Mouse (Mus musculus) lung, embryonic 15.5 days (tissue): ENCODE results near the gene A730049H05Rik. TPM values are rescaled to one million over a fixed set of nuclear protein-coding genes. Genes with fewer than 3 reads are reported as not detected.

Experiments
- ATAC-seq: fragments of 200-750 bp; cut with Nextera tagmentation; 2 replicates; pipeline ENCODE4 v1.8.0; 2017; ENCODE audit warnings: moderate number of reproducible peaks, borderline replicate concordance; ENCODE audit not compliant: low FRiP score, low TSS enrichment; ENCODE audit errors: extremely low read depth
- H3K27ac ChIP-seq: fragments of 300-500 bp; sonication (generic); 2 replicates; pipeline ENCODE4 v1.5.1; 2015; ENCODE audit warnings: moderate library complexity, mild to moderate bottlenecking, inconsistent platforms
- H3K27me3 ChIP-seq: fragments of 300-500 bp; sonication (generic); 2 replicates; pipeline ENCODE4 v1.6.1; 2015; ENCODE audit warnings: inconsistent platforms
- H3K36me3 ChIP-seq: fragments of 300-500 bp; sonication (generic); 2 replicates; pipeline ENCODE4 v1.6.1; 2015; ENCODE audit warnings: inconsistent platforms
- H3K4me1 ChIP-seq: fragments of 300-500 bp; sonication (generic); 2 replicates; pipeline ENCODE4 v1.6.1; 2015; ENCODE audit warnings: inconsistent platforms
- H3K4me2 ChIP-seq: fragments of 300-500 bp; sonication (generic); 2 replicates; pipeline ENCODE4 v1.6.1; 2015; ENCODE audit warnings: inconsistent platforms, mild to moderate bottlenecking, moderate library complexity
- H3K4me3 ChIP-seq: fragments of 300-500 bp; sonication (generic); 2 replicates; pipeline ENCODE4 v1.5.1; 2015; ENCODE audit warnings: mild to moderate bottlenecking, inconsistent platforms
- H3K9ac ChIP-seq: fragments of 300-500 bp; sonication (generic); 2 replicates; pipeline ENCODE4 v1.6.1; 2015; ENCODE audit warnings: inconsistent platforms
- H3K9me3 ChIP-seq: fragments of 300-500 bp; sonication (generic); 2 replicates; pipeline ENCODE4 v1.6.1; 2016; ENCODE audit warnings: inconsistent platforms
- WGBS: fragments of 180-500 bp; shearing (Covaris S2); methylation state at CpG from one replicate; pipeline ENCODE4 v1.1.7; 2015; 5-methylcytosine and 5-hydroxymethylcytosine counted together
- polyA plus RNA-seq: library from polyadenylated mRNA; unstranded; fragments of >200 nt; fragmentation: Nextera tagmentation; extraction: Ambion mirVana; gene quantifications from 2 replicates; pipeline ENCODE4 v1.2.1, GENCODE M21; 2015

The A730049H05Rik gene
- 1.2 and 1.4 TPM in 2 replicates for polyA plus RNA-seq

DNA sequence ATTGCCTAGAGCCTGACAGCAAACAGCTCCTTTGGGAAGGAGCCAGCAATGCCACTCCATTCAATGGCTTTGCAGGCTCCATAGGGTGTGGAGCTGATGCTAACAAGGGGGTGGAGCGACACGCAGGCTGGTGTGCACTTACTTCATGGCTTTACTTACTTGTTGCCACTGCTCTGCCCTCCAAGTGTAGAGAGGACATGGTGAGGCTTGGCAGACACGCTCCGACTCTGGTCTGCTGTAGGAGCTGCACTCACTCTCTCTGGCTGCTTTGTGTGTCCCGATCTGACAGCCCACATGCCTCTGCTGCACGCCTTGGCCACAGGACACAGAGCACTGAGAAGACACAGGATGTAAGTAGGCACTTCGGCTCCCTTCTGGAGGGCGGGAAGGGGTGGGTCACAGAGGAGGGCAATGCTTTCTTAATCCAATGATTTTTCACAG lies at the start of gene A730049H05Rik:
A730049H05Rik (plus strand) TSS at position 168 of the 441 bp plus-strand sequence.
- 33% methylated on average over 8 of the region's 8 CpGs for WGBS

DNA sequence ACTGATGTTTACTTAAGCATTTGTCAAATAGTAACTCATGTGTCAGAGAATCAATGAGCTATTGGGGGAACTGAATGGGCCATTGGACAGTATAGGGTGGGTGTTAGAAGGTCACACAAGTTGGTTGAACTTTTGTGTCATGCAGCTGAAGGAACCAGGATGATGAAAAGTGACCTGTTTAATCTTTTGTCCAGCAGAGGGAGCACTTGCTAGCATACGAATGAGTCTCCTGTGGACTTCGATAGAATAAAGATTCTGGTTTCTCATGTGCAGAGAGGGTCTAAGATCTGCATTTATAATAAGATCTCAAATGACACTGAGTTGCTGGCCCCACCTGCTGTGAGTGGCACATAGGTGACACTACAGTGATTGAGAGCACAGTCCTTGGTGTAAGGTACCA lies 39.9 kb upstream of the A730049H05Rik start:
- H3K4me3 ChIP-seq, result no peak overlapping the region
- no peaks in the 10 kb centered on the region for H3K27me3 ChIP-seq
- ATAC-seq, result no peak
- no peak overlapping the region for H3K27ac ChIP-seq
- no peak overlapping the region for H3K9ac ChIP-seq
- 0 out of 2 replicates have a peak, but pooled peaks cover 3% of the 10 kb centered on the region for H3K4me1 ChIP-seq
- 12% methylated on average over 2 of the region's 2 CpGs for WGBS
- H3K36me3 ChIP-seq, result peaks cover 44% of the 10 kb centered on the region
- H3K4me2 ChIP-seq, result no peak overlapping the region
- H3K9me3 ChIP-seq, result no peaks in the 10 kb centered on the region

More for the DNA sequence above, at the start of gene A730049H05Rik:
- ATAC-seq, result peak; percentile 49; the same call in 1 of the 2 replicates
- H3K4me2 ChIP-seq, result peak within 1 kb of the TSS; percentile 37
- no peaks in the 10 kb centered on the region for H3K9me3 ChIP-seq
- H3K27me3 ChIP-seq, result no peaks in the 10 kb centered on the region
- no peak within 1 kb of the TSS for H3K4me3 ChIP-seq
- H3K36me3 ChIP-seq, result peaks cover 13% of the 10 kb centered on the region
- H3K9ac ChIP-seq, result no peak within 1 kb of the TSS
- H3K27ac ChIP-seq, result peak within 1 kb of the TSS; percentile 7; the same call in 1 of the 2 replicates
- H3K4me1 ChIP-seq, result peaks cover 12% of the 10 kb centered on the region

DNA sequence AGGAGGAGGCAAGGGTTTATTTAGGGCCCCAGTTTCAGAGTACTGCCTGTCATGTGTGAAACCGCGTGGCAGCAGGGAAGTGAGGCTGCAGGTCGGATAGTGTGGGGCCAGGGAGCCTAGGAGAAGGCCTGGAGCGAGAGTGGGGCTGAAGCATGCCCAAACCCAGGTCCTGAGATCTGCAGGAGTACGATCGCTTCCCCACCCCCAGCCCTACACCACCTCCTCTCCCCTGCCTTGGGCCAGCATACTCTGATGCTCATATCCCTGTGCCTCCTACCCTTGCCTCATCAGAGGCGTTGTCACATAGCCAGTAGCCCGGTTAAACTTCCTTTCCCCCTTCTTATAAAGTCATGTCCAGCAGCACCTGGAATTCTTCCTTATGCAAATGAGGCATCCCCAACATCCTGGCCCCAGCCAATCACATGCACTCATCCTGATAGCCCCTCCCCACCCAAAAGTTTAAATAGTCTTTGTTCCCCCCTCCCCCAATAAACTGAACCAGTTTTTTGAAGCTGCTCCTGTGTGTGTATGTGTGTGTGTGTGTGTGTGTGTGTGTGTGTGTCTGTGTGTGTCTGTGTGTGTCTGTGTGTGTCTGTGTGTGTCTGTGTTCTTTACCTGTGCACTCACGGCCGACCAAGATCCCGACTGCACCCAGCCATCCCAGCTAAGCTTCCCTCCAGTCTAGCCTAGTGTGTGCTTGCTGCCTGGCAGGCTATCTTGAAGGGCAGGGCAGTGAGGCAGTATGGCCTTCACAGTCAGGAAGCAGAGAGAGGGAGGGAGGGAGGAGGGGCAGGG lies 36.9 kb upstream of the A730049H05Rik start:
- peak; percentile 67; the same call in 1 of the 2 replicates for ATAC-seq
- Histone ChIP-seq H3K4me3 (no peak overlapping the region), H3K9me3 (no peaks in the 10 kb centered on the region), H3K27ac (no peak overlapping the region), H3K4me2 (no peak overlapping the region), H3K9ac (no peak overlapping the region), H3K4me1 (0 out of 2 replicates have a peak, but pooled peaks cover 3% of the 10 kb centered on the region), H3K27me3 (no peaks in the 10 kb centered on the region), H3K36me3 (peaks cover 32% of the 10 kb centered on the region)
- 77% methylated on average over 11 of the region's 11 CpGs for WGBS

DNA sequence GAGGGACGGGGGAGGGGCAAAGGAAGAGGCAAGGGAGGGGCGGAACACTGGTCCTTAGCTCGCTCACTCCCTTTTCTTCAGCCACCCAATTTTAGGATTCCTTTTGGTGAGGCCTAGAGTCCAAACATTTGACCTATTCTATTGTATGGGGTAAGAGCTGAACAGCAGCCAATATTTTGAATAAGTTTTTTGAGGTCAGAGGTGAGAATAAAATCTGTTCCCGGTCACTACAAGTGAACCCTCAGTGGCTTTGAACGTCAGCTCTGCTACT lies 36.4 kb upstream of the A730049H05Rik start:
- Histone ChIP-seq H3K36me3 (peaks cover 33% of the 10 kb centered on the region), H3K9me3 (no peaks in the 10 kb centered on the region), H3K27me3 (no peaks in the 10 kb centered on the region), H3K4me2 (no peak overlapping the region), H3K4me1 (0 out of 2 replicates have a peak, but pooled peaks cover 3% of the 10 kb centered on the region), H3K9ac (no peak overlapping the region), H3K27ac (no peak overlapping the region), H3K4me3 (no peak overlapping the region)
- ATAC-seq, result no peak
- WGBS, result 34% methylated on average over 5 of the region's 5 CpGs

DNA sequence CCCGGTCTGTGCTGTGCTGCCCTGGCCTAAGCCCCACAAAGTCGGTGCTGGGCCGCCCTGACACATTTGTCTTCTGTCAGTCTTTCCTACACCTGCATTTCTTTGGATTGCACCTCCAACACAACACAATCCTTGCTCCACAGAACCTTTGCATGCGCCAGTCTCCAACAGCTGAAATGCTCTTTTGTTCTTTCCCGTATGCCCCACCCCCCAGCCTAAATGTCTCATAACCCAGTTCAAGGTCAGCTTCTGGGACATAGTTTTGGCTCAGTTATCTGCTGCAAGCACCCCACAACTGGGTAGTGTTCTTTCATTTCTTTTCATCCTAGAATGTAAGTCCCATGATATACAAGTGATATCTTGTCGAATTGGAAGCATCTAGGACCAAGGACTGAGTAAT lies 34.8 kb upstream of the A730049H05Rik start:
- Histone ChIP-seq H3K9ac (no peak overlapping the region), H3K4me2 (no peak overlapping the region), H3K36me3 (peaks cover 28% of the 10 kb centered on the region), H3K27me3 (no peaks in the 10 kb centered on the region), H3K9me3 (no peaks in the 10 kb centered on the region), H3K4me3 (no peak overlapping the region), H3K4me1 (0 out of 2 replicates have a peak, but pooled peaks cover 3% of the 10 kb centered on the region), H3K27ac (no peak overlapping the region)
- WGBS, result 83% methylated on average over 6 of the region's 6 CpGs
- ATAC-seq, result no peak

DNA sequence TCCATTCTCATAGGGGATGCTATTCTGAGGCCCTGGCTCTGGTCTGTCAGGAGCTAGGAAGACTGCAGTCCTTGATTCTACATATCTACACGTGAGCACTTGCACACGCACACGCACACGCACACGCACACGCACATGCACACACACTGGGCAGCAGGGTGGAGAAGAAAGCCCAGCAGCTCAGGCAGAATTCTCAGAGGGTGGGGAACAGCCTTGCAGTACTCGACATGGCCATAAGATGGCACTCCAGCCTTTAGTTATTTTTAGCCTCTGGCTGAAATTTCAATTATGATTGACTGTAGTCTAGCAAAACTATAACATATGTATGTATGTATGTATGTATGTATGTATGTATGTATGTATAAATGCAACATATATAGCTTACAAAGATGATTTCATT lies 31.5 kb upstream of the A730049H05Rik start:
- no peak for ATAC-seq
- 29% methylated on average over 7 of the region's 7 CpGs for WGBS

DNA sequence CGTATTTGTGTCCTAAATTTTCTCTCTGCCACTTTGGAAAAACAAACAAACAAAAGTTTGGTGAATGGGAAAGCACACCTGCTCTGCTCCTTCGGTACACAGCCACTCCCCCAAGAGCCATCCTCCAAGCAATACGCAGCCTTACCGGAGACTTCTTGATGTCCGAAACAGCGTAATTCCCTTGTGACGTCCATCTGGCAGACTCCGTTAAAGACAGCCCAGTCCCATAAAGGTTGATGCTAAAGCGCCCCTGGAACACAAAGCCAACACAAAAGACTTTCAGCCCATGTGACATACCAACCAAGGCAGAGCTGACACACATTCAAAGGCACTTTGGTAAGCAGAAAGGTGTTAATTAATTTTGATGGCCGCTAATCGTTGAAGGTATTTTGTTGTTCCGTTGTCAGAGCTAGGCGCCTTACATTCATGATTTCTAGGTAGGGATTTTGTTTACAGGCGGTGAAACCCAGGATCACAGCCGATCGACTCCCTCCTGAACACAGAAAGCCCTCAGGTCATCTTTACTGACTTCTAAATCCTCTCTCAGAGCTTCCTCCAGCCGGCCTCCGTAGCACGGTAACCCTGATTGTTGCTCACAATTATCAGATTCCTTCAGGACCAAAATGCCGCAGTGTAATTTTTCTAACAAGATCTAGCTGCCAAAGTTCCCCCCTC lies 29.4 kb upstream of the A730049H05Rik start:
- H3K4me1 ChIP-seq, result peaks cover 2% of the 10 kb centered on the region; the same call in 1 of the 2 replicates
- H3K27me3 ChIP-seq, result no peaks in the 10 kb centered on the region
- 25% methylated on average over 20 of the region's 20 CpGs for WGBS
- no peak overlapping the region for H3K9ac ChIP-seq
- H3K4me3 ChIP-seq, result 0 out of 2 replicates have a peak overlapping the region, but pooled peaks have one; percentile 0
- H3K36me3 ChIP-seq, result peaks cover 25% of the 10 kb centered on the region
- H3K9me3 ChIP-seq, result no peaks in the 10 kb centered on the region
- ATAC-seq, result no peak; the same call in 1 of the 2 replicates
- H3K4me2 ChIP-seq, result peak overlapping the region; percentile 28; the same call in 1 of the 2 replicates
- no peak overlapping the region for H3K27ac ChIP-seq

More for the DNA sequence above, 31.5 kb upstream of the A730049H05Rik start:
- Histone ChIP-seq H3K9me3 (no peaks in the 10 kb centered on the region), H3K27me3 (no peaks in the 10 kb centered on the region), H3K4me1 (peaks cover 2% of the 10 kb centered on the region; the same call in 1 of the 2 replicates), H3K4me2 (no peak overlapping the region), H3K36me3 (peaks cover 15% of the 10 kb centered on the region; the same call in 1 of the 2 replicates), H3K4me3 (no peak overlapping the region), H3K27ac (no peak overlapping the region), H3K9ac (no peak overlapping the region)

DNA sequence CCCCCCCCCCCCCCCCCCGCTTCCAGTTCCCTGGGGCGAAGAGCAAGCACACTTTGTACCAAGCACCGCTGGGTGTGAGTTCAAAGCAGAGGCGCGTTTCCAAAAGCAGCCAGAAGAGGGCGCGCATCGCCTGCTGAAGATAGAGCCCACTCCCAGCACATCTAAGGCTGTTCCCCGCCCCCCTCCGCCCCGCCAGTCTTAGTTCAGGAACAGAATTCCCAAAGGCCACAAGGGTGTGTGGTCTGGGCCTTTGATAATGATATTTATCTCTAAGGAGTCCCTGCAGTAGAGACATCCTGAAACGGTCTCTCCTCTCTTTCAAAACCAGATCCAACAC lies 28.9 kb upstream of the A730049H05Rik start:
- no peaks in the 10 kb centered on the region for H3K27me3 ChIP-seq
- H3K9me3 ChIP-seq, result no peaks in the 10 kb centered on the region
- 0% methylated on average over 11 of the region's 12 CpGs for WGBS
- H3K4me1 ChIP-seq, result peaks cover 2% of the 10 kb centered on the region; the same call in 1 of the 2 replicates
- peaks cover 26% of the 10 kb centered on the region for H3K36me3 ChIP-seq
- H3K27ac ChIP-seq, result no peak overlapping the region
- no peak overlapping the region for H3K9ac ChIP-seq
- peak overlapping the region; percentile 28; the same call in 1 of the 2 replicates for H3K4me2 ChIP-seq
- H3K4me3 ChIP-seq, result 0 out of 2 replicates have a peak overlapping the region, but pooled peaks have one; percentile 0
- peak; percentile 77; the same call in 1 of the 2 replicates for ATAC-seq

DNA sequence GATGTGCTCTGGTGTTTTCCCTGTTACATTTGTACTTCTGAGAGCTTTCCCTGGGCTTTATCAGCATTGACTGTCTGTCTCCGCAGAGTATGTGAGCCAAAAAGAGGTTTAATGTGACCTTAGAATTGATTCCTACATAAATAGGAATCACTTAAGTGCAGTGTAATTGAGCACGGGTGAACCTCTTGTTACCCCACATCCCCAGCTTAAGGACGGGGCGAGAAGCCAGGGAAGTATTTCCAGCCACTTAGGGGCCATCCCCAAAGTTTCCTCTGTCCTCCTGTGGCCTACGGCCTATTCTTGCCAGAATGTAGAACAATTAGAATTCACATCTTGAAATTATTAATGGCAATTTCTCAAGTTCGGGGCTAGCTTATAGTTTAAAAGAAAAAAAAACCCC lies 22.5 kb upstream of the A730049H05Rik start:
- Histone ChIP-seq H3K4me1 (no peaks in the 10 kb centered on the region), H3K4me3 (no peak overlapping the region), H3K9me3 (no peaks in the 10 kb centered on the region), H3K4me2 (no peak overlapping the region), H3K9ac (no peak overlapping the region), H3K36me3 (peaks cover 54% of the 10 kb centered on the region), H3K27me3 (no peaks in the 10 kb centered on the region), H3K27ac (no peak overlapping the region)
- WGBS, result 74% methylated on average over 6 of the region's 6 CpGs
- ATAC-seq, result no peak

DNA sequence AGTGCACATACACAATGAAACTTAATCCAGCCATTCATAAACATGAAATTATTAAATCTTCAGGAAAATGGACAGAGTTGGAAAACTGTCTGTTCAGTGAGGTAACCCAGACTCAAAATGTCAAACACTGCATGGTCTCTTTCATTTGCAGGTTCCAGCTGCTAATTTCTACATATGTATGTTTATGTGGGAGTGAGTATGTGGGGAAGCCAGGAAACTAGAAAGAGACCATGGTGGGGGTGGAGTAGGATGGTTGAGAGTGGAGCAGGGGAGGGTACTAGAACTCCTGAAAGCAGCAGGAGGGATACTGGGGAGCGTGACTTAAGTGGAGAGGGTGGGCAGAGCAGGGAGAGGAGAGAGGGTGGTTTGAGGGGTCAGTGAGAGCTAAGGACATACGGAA lies 14.8 kb upstream of the A730049H05Rik start:
- Histone ChIP-seq H3K4me2 (no peak overlapping the region), H3K36me3 (peaks cover 47% of the 10 kb centered on the region), H3K4me1 (peaks cover 12% of the 10 kb centered on the region; the same call in 1 of the 2 replicates), H3K27ac (no peak overlapping the region), H3K4me3 (no peak overlapping the region), H3K27me3 (no peaks in the 10 kb centered on the region), H3K9ac (no peak overlapping the region), H3K9me3 (no peaks in the 10 kb centered on the region)
- no peak for ATAC-seq
- 71% methylated on average over 2 of the region's 2 CpGs for WGBS

DNA sequence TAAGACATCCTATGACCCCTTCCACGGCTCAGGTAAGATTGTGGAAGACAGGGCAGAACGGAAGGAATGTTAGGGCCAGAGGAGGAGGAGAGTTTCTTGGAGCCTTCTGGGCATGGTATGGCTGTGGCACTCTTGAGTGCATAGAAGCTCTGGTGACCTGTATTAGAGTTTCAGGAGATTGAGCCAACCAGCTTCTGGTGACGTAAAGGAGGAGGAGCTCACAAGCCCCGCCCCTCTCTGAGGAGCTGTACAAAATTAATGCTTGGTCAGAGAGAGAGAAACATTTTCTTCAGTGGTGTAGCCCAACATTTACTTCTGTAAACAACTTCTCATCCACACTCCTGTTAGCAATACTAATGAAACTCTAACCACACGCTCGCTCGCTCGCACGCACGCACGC lies 13.9 kb upstream of the A730049H05Rik start:
- Histone ChIP-seq H3K27ac (no peak overlapping the region), H3K4me2 (no peak overlapping the region), H3K9me3 (no peaks in the 10 kb centered on the region), H3K4me3 (no peak overlapping the region), H3K4me1 (peaks cover 12% of the 10 kb centered on the region; the same call in 1 of the 2 replicates), H3K27me3 (no peaks in the 10 kb centered on the region), H3K36me3 (peaks cover 45% of the 10 kb centered on the region), H3K9ac (no peak overlapping the region)
- ATAC-seq, result no peak
- WGBS, result 90% methylated on average over 11 of the region's 11 CpGs

DNA sequence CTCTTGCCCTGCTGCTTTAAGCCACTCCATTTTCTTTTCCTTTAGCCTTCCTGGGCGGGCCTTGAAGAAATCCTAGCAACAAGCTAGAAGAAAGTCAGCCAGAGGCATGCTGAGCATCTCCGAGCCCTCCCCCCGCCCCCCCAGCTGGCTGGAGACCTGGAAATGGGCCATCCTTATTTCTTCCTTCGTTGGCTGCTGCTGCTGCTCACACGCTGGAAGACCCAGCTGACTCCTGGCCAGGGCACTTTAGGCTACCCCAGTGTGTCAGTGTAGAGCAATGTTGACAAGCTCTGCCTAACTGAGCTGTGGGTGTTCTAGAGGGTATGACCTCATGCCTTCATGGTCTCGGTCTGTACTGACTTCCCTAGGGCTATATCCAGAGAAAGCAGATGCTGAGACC lies 13.1 kb upstream of the A730049H05Rik start:
- Histone ChIP-seq H3K27me3 (no peaks in the 10 kb centered on the region), H3K36me3 (peaks cover 47% of the 10 kb centered on the region), H3K4me1 (peaks cover 12% of the 10 kb centered on the region; the same call in 1 of the 2 replicates), H3K4me3 (no peak overlapping the region), H3K4me2 (no peak overlapping the region), H3K9ac (no peak overlapping the region), H3K27ac (peak overlapping the region; percentile 24; the same call in 1 of the 2 replicates), H3K9me3 (no peaks in the 10 kb centered on the region)
- WGBS, result 43% methylated on average over 6 of the region's 6 CpGs
- peak; percentile 88 for ATAC-seq
